Mouse (Mus musculus): ENCODE measurements around the gene Tex261. TPM values are rescaled to one million over a fixed set of nuclear protein-coding genes. Genes with fewer than 3 reads are reported as not detected.
"Not testable (repeated sequence)": the region's sequence is repeated elsewhere in the genome, so short reads cannot be mapped to it uniquely, and the experiment has no call there.

Gene Tex261
- polyA plus RNA-seq, 1 experiment from 2014 or later, result 63.1 TPM

DNA sequence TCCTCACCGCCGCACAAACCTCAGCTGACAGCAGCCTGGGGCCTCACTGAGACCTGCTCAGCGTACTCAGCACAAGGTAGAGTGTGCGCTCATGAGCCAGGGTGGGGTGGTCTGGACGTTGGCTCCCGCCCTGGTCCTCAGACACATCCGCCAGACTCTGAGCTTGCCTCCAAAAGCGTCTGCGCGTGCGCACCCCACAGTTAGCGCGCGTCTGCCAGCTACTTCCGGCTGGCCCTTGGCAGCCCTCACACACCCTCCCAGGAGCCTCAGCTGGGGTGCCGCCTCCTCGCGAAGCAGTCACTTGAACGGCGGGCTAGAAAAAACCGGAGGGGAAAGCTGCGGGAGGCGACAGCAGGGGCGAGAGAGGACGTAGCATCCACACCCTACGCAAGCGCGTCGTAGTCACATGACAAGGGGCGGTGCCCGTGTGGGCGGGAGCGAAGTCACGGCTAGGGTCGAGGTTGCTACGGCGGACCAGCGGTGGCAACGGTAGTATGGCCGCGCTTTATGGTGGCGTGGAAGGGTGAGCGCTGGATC is 19.2 kb upstream of the Tex261 start, which contains the start of gene Nagk:
TSS of gene Nagk (plus strand) at position 223 of the 537 bp plus-strand sequence.
- peaks cover 11% of the 10 kb centered on the region for H3K4me1 ChIP-seq (ENCODE audit: control insufficient read depth, insufficient read depth, low read depth, low read length)
- H3K27ac ChIP-seq (ENCODE audit: low read depth, low read length), result peak within 1 kb of the TSS; percentile 95
- H3K27me3 ChIP-seq (replicated peaks; ENCODE audit: control insufficient read depth, insufficient read depth, low read length), result no peaks in the 10 kb centered on the region
- peak within 1 kb of the TSS; percentile 83 for H3K4me3 ChIP-seq (ENCODE audit: low read length)
- H3K9ac ChIP-seq (ENCODE audit: low read depth, low read length), result peak within 1 kb of the TSS; percentile 89
- peaks cover 2% of the 10 kb centered on the region; the same call in 1 of the 2 replicates for H3K36me3 ChIP-seq (ENCODE audit: control insufficient read depth, insufficient read depth, low read length)
- peak within 1 kb of the TSS; percentile 84 for H3K4me2 ChIP-seq (ENCODE audit: low read length)
- under 1% methylated on average over 43 of the region's 43 CpGs for WGBS
- peak; percentile 96 for ATAC-seq
- H3K9me3 ChIP-seq (ENCODE audit: control insufficient read depth, low read length), result no peaks in the 10 kb centered on the region

GRCm38 (mm10) chr6:83791251-83791890 is 15.8 kb upstream of the Tex261 start:
- no peaks in the 10 kb centered on the region for H3K9me3 ChIP-seq (ENCODE audit: control insufficient read depth, low read length)
- ATAC-seq, result no peak
- 70% methylated on average over 4 of the region's 4 CpGs for WGBS

DNA sequence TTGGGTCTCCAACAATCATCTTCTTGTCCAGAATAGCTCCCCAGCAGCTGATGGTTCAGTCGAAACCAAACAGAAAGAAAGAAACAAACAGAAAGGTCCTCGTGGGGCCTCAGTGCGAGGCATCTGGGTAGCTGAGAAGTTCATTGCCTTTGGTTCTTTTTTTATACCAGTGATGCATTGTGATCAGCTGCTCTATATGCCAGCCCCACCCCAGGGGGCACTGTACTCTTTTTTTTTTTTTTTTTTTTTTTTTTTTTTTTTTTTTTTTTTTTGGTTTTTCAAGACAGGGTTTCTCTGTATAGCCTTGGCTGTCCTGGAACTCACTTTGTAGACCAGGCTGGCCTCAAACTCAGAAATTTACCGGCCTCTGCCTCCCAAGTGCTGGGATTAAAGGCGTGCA is 14.9 kb upstream of the Tex261 start:
- not testable (repeated sequence) for H3K9me3 ChIP-seq (ENCODE audit: control insufficient read depth, low read length); H3K27me3 ChIP-seq (replicated peaks; ENCODE audit: control insufficient read depth, insufficient read depth, low read length); H3K36me3 ChIP-seq (ENCODE audit: control insufficient read depth, insufficient read depth, low read length); H3K27ac ChIP-seq (ENCODE audit: low read depth, low read length); H3K4me1 ChIP-seq (ENCODE audit: control insufficient read depth, insufficient read depth, low read depth, low read length); H3K9ac ChIP-seq (ENCODE audit: low read depth, low read length); ATAC-seq; H3K4me2 ChIP-seq (ENCODE audit: low read length); H3K4me3 ChIP-seq (ENCODE audit: low read length)
- 75% methylated on average over 5 of the region's 5 CpGs for WGBS

More at GRCm38 (mm10) chr6:83791251-83791890, 15.8 kb upstream of the Tex261 start:
- H3K4me3 ChIP-seq (ENCODE audit: low read length), result no peak overlapping the region
- no peak overlapping the region for H3K4me2 ChIP-seq (ENCODE audit: low read length)
- H3K4me1 ChIP-seq (ENCODE audit: control insufficient read depth, insufficient read depth, low read depth, low read length), result peaks cover 8% of the 10 kb centered on the region
- H3K9ac ChIP-seq (ENCODE audit: low read depth, low read length), result no peak overlapping the region
- H3K27ac ChIP-seq (ENCODE audit: low read depth, low read length), result no peak overlapping the region
- H3K36me3 ChIP-seq (ENCODE audit: control insufficient read depth, insufficient read depth, low read length), result no peaks in the 10 kb centered on the region
- H3K27me3 ChIP-seq (replicated peaks; ENCODE audit: control insufficient read depth, insufficient read depth, low read length), result no peaks in the 10 kb centered on the region

DNA sequence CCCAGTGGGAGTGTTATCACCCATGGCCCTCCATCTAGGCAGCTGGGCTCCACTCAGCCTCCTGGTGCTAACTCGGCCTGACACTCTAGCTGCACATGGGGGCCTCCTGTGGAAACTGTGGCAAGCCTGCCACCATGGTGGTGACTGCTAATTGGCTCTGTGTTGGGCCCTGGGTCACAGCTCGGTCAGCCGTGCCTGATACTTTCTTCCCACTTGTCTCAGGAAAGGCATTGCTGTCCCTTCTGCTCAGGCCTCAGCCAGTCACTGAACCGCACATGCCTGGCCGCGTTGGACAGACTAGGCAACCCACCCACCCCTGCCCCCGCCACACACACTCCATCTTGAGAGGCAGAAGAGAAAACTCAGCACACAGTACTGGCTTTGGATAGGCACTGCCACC is 12.9 kb upstream of the Tex261 start:
- Histone ChIP-seq H3K4me1 (ENCODE audit: control insufficient read depth, insufficient read depth, low read depth, low read length) (no peaks in the 10 kb centered on the region), H3K9me3 (ENCODE audit: control insufficient read depth, low read length) (no peaks in the 10 kb centered on the region), H3K9ac (ENCODE audit: low read depth, low read length) (no peak overlapping the region), H3K4me3 (ENCODE audit: low read length) (no peak overlapping the region), H3K4me2 (ENCODE audit: low read length) (no peak overlapping the region), H3K27me3 (replicated peaks; ENCODE audit: control insufficient read depth, insufficient read depth, low read length) (no peaks in the 10 kb centered on the region), H3K27ac (ENCODE audit: low read depth, low read length) (no peak overlapping the region), H3K36me3 (ENCODE audit: control insufficient read depth, insufficient read depth, low read length) (no peaks in the 10 kb centered on the region)
- no peak for ATAC-seq
- WGBS, result 39% methylated on average over 7 of the region's 7 CpGs

DNA sequence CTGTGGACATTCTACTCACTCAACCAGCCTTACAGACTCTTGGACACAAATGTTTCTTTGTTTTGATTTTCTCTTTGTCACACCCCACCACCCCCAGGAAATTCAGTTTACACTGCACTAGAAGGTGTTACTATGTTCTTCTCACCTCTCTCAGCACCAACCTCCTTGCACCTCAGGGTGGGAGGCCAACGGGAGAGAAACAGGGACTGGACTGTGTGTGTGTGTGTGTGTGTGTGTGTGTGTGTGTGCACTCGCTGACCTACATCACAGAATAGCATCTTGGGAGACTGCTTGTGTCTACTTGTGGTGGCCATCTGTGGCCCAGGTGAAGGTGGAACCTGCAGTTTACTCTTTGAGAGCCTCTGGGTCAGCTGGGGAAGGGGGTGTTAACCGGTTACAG is 10.8 kb upstream of the Tex261 start:
- no peak for ATAC-seq
- no peaks in the 10 kb centered on the region for H3K36me3 ChIP-seq (ENCODE audit: control insufficient read depth, insufficient read depth, low read length)
- H3K27me3 ChIP-seq (replicated peaks; ENCODE audit: control insufficient read depth, insufficient read depth, low read length), result no peaks in the 10 kb centered on the region
- no peak overlapping the region for H3K9ac ChIP-seq (ENCODE audit: low read depth, low read length)
- H3K4me1 ChIP-seq (ENCODE audit: control insufficient read depth, insufficient read depth, low read depth, low read length), result no peaks in the 10 kb centered on the region
- no peaks in the 10 kb centered on the region for H3K9me3 ChIP-seq (ENCODE audit: control insufficient read depth, low read length)
- WGBS, result 83% methylated on average over 3 of the region's 3 CpGs
- H3K4me2 ChIP-seq (ENCODE audit: low read length), result no peak overlapping the region
- no peak overlapping the region for H3K4me3 ChIP-seq (ENCODE audit: low read length)
- no peak overlapping the region for H3K27ac ChIP-seq (ENCODE audit: low read depth, low read length)

- Histone ChIP-seq H3K4me1 (ENCODE audit: control insufficient read depth, insufficient read depth, low read depth, low read length) (peaks cover 17% of the 10 kb centered on the region), H3K9me3 (ENCODE audit: control insufficient read depth, low read length) (no peaks in the 10 kb centered on the region), H3K27ac (ENCODE audit: low read depth, low read length) (no peak overlapping the region), H3K27me3 (replicated peaks; ENCODE audit: control insufficient read depth, insufficient read depth, low read length) (no peaks in the 10 kb centered on the region), H3K36me3 (ENCODE audit: control insufficient read depth, insufficient read depth, low read length) (no peaks in the 10 kb centered on the region), H3K4me2 (ENCODE audit: low read length) (no peak overlapping the region), H3K9ac (ENCODE audit: low read depth, low read length) (no peak overlapping the region), H3K4me3 (ENCODE audit: low read length) (no peak overlapping the region)
- 6% methylated on average over 5 of the region's 5 CpGs for WGBS
- ATAC-seq, result no peak
Measured at GRCm38 (mm10) chr6:83779026-83779425, 3.4 kb upstream of the Tex261 start.

GRCm38 (mm10) chr6:83778306-83778705 is 2.7 kb upstream of the Tex261 start:
- Histone ChIP-seq H3K4me2 (ENCODE audit: low read length) (no peak overlapping the region), H3K36me3 (ENCODE audit: control insufficient read depth, insufficient read depth, low read length) (no peaks in the 10 kb centered on the region), H3K27ac (ENCODE audit: low read depth, low read length) (no peak overlapping the region), H3K27me3 (replicated peaks; ENCODE audit: control insufficient read depth, insufficient read depth, low read length) (no peaks in the 10 kb centered on the region), H3K4me3 (ENCODE audit: low read length) (no peak overlapping the region), H3K9ac (ENCODE audit: low read depth, low read length) (no peak overlapping the region), H3K9me3 (ENCODE audit: control insufficient read depth, low read length) (no peaks in the 10 kb centered on the region), H3K4me1 (ENCODE audit: control insufficient read depth, insufficient read depth, low read depth, low read length) (peaks cover 21% of the 10 kb centered on the region)
- ATAC-seq, result no peak
- WGBS, result 83% methylated on average over 7 of the region's 7 CpGs

GRCm38 (mm10) chr6:83774781-83775563 is 641 bp downstream of the Tex261 start:
- Histone ChIP-seq H3K36me3 (ENCODE audit: control insufficient read depth, insufficient read depth, low read length) (peaks cover 4% of the 10 kb centered on the region; the same call in 1 of the 2 replicates), H3K27ac (ENCODE audit: low read depth, low read length) (peak overlapping the region; percentile 90), H3K9me3 (ENCODE audit: control insufficient read depth, low read length) (no peaks in the 10 kb centered on the region), H3K4me2 (ENCODE audit: low read length) (peak overlapping the region; percentile 94), H3K27me3 (replicated peaks; ENCODE audit: control insufficient read depth, insufficient read depth, low read length) (no peaks in the 10 kb centered on the region), H3K4me3 (ENCODE audit: low read length) (peak overlapping the region; percentile 99), H3K9ac (ENCODE audit: low read depth, low read length) (peak overlapping the region; percentile 97), H3K4me1 (ENCODE audit: control insufficient read depth, insufficient read depth, low read depth, low read length) (peaks cover 21% of the 10 kb centered on the region)
- 3% methylated on average over 13 of the region's 14 CpGs for WGBS
- peak; percentile 55; the same call in 1 of the 2 replicates for ATAC-seq

DNA sequence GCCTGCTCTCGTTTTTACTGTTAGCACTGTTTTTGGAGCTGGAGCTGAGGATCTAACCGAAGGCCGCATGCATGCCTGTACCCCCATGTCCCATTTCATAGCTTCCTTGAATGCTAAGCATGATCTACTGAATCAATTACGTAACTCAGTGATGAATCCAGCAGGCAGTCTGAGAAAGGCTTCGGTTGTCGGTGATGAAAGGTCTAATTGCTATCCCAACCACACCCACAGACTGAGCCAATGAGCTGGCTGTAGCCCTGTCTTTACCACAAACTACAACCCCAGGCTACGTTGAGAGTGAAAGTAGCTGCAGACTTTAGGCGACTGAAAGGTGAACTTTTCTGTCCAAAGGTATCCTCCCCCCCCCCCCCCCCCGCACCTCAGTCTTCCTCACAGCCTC is 1.5 kb downstream of the Tex261 start:
- ATAC-seq, result no peak
- peaks cover 21% of the 10 kb centered on the region for H3K4me1 ChIP-seq (ENCODE audit: control insufficient read depth, insufficient read depth, low read depth, low read length)
- no peak overlapping the region for H3K27ac ChIP-seq (ENCODE audit: low read depth, low read length)
- peaks cover 8% of the 10 kb centered on the region for H3K36me3 ChIP-seq (ENCODE audit: control insufficient read depth, insufficient read depth, low read length)
- H3K9me3 ChIP-seq (ENCODE audit: control insufficient read depth, low read length), result no peaks in the 10 kb centered on the region
- WGBS, result 65% methylated on average over 9 of the region's 9 CpGs
- H3K4me2 ChIP-seq (ENCODE audit: low read length), result peak overlapping the region; percentile 94
- no peak overlapping the region; the same call in 1 of the 2 replicates for H3K9ac ChIP-seq (ENCODE audit: low read depth, low read length)
- H3K27me3 ChIP-seq (replicated peaks; ENCODE audit: control insufficient read depth, insufficient read depth, low read length), result no peaks in the 10 kb centered on the region
- H3K4me3 ChIP-seq (ENCODE audit: low read length), result peak overlapping the region; percentile 99
